Mouse (Mus musculus) liver, postnatal 0 days (tissue): Measurements from ENCODE around the gene Amtn.
"Not testable (repeated sequence)": the region's sequence is repeated elsewhere in the genome, so short reads cannot be mapped to it uniquely, and the experiment has no call there.

Source experiments
- CTCF ChIP-seq: sonication (generic); IDR thresholded peaks from 2 replicates; pipeline ENCODE4 v1.5.1; 2016; ENCODE audit warnings: antibody characterized with exemption, low read depth
- EP300 ChIP-seq: IDR thresholded peaks from 2 replicates; pipeline ENCODE4 v1.6.1; 2016; ENCODE audit warnings: antibody characterized with exemption, low read depth, mild to moderate bottlenecking

DNA sequence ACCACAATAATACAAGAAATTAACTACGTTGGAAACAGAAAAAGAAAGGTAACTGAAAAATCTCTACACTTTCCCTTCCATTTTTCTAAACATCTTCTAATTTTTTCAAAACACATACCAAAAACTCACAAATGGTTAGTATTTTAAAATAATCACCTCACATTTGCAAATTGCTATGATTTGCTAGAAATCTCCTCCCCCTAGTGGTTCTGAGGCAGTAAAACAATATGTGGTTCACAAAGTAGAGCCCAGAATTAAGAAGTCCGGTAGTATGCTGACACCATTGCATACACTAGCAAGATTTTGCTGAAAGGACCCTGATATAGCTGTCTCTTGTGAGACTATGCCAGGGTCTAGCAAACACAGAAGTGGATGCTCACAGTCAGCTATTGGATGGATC is 16.1 kb downstream of the Amtn start:
- TF ChIP-seq CTCF: 0 out of 2 replicates have a peak, but pooled peaks have one; percentile 3
- TF ChIP-seq EP300: not testable (repeated sequence)
